Mouse (Mus musculus) hindbrain, embryonic 14.5 days (tissue): ENCODE data around the gene Clasp2. TPM values are rescaled to one million over a fixed set of nuclear protein-coding genes. Genes with fewer than 3 reads are reported as not detected.

Experiments
- ATAC-seq: fragments of 200-750 bp; cut with Nextera tagmentation; 2 replicates; pipeline ENCODE4 v1.8.0; 2017; ENCODE audit warnings: moderate number of reproducible peaks, mild to moderate bottlenecking, moderate TSS enrichment, moderate library complexity; ENCODE audit not compliant: low FRiP score
- DNase-seq: peaks from one replicate; pipeline ENCODE4 v3.0.0-alpha.2; 2015; ENCODE audit warnings: low spot score
- H3K27ac ChIP-seq: fragments of 300-500 bp; sonication (generic); 2 replicates; pipeline ENCODE4 v1.5.1; 2014; ENCODE audit warnings: mild to moderate bottlenecking, moderate library complexity
- H3K27me3 ChIP-seq: fragments of 300-500 bp; sonication (generic); 2 replicates; pipeline ENCODE4 v1.6.1; 2014; ENCODE audit warnings: mild to moderate bottlenecking, low read length, mixed read lengths; ENCODE audit not compliant: control insufficient read depth, insufficient read depth
- H3K36me3 ChIP-seq: fragments of 300-500 bp; sonication (generic); replicated peaks from 2 replicates; pipeline ENCODE4 v1.6.1; 2014; ENCODE audit not compliant: control insufficient read depth, insufficient read depth
- H3K4me1 ChIP-seq: fragments of 300-500 bp; sonication (generic); replicated peaks from 2 replicates; pipeline ENCODE4 v1.6.1; 2014; ENCODE audit warnings: antibody characterized with exemption, low read length, mixed read lengths; ENCODE audit not compliant: control insufficient read depth, insufficient read depth
- H3K4me2 ChIP-seq: fragments of 300-500 bp; sonication (generic); replicated peaks from 2 replicates; pipeline ENCODE4 v1.6.1; 2014; ENCODE audit warnings: mild to moderate bottlenecking, moderate library complexity
- H3K4me3 ChIP-seq: fragments of 300-500 bp; sonication (generic); replicated peaks from 2 replicates; pipeline ENCODE4 v1.5.1; 2014; ENCODE audit warnings: mild to moderate bottlenecking, low read length
- H3K9ac ChIP-seq: fragments of 300-500 bp; sonication (generic); 2 replicates; pipeline ENCODE4 v1.6.1; 2014
- H3K9me3 ChIP-seq: fragments of 300-500 bp; sonication (generic); 2 replicates; pipeline ENCODE4 v1.6.1; 2016; ENCODE audit warnings: low read length; ENCODE audit not compliant: control insufficient read depth
- whole genome bisulfite sequencing: fragments of 180-500 bp; shearing (Covaris S2); extraction: QIAGEN DNeasy Blood & Tissue Kit; methylation state at CpG from one replicate; pipeline ENCODE4 v1.1.7; 2014; 5-methylcytosine and 5-hydroxymethylcytosine counted together
- polyA plus RNA-seq: library from polyadenylated mRNA; unstranded; fragments of >200 nt; fragmentation: Nextera tagmentation; extraction: Ambion mirVana; gene quantifications from 2 replicates; pipeline ENCODE4 v1.2.1, GENCODE M21; 2014

Gene Clasp2
- 154 and 161 TPM in 2 replicates for polyA plus RNA-seq

DNA sequence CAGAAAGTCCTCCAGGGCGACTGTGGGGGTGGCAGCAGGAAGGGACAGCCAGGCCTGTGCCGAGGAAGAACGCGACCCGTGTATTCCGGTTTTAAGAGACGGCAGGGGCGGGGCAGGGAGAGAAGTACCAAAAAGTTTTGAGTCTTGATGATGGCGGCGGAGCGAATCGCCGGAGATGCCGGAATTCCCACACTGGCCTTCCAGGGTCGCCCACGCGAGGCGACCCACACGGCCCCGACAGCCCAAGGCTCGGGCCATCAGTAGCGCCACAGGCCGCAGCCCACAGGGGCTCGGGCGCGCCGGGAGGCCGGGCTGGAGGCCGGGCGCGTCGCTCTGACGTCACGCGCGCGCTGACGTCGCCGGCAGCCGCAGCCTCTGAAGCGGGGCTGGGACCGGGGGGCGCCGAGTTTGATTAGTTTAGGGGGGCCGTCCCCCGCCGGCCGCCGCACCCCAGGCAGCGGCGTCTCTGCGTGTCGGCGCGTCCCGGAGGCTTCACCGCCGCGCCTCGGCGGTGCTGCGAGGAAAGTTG is at the start of gene Clasp2:
Gene Clasp2, plus strand, starts transcription at position 366 of the 529 bp plus-strand sequence.
- Histone ChIP-seq H3K4me1 (0 out of 2 replicates have a peak, but pooled peaks cover 5% of the 10 kb centered on the region), H3K36me3 (no peaks in the 10 kb centered on the region), H3K9ac (peak within 1 kb of the TSS; percentile 76), H3K9me3 (no peaks in the 10 kb centered on the region), H3K4me2 (peak within 1 kb of the TSS; percentile 66), H3K4me3 (peak within 1 kb of the TSS; percentile 97), H3K27ac (peak within 1 kb of the TSS; percentile 49; the same call in 1 of the 2 replicates), H3K27me3 (no peaks in the 10 kb centered on the region)
- peak; percentile 94 for ATAC-seq
- under 1% methylated on average over 56 of the region's 63 CpGs for WGBS
- DNase-seq = peak; percentile 84

DNA sequence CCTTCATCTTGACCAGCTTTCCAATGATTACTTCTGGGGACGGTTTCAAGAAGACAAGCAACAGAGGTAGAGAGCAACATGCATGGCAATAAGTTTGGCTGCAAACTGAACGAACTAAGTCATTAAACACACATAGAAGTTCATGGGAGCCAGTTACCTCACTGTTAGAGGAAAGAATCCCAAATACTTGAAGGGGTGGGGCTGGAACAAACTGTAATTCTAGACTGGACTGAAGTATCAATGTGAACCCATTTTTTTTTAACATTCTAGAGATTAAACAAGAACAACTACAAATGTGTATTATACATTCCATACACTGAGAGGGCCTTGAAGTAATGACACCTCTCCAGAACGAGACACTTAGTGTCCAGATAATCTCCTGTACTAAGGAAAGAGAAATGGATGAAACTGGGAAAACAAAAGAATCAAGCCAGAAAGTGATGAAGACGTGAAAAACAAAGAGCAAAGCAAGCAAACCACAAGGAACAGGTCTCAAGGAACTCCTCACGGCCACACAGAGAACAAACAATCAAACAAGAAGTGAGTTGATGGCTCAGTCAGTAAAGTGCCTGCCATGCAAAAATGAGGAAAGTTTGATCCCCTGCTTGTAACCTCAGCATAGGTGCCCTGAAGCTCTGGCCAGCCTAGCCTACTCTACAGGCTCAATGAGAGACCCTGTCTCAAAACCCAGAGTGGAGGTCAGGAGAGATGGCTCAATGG is 39.7 kb upstream of the Clasp2 start:
- Histone ChIP-seq H3K9me3 (no peaks in the 10 kb centered on the region), H3K4me3 (no peak overlapping the region), H3K36me3 (peaks cover 17% of the 10 kb centered on the region), H3K9ac (no peak overlapping the region), H3K4me1 (peaks cover 16% of the 10 kb centered on the region), H3K4me2 (no peak overlapping the region), H3K27me3 (no peaks in the 10 kb centered on the region), H3K27ac (no peak overlapping the region)
- DNase-seq (no peak), ATAC-seq (no peak)
- WGBS = 91% methylated on average over 5 of the region's 5 CpGs

DNA sequence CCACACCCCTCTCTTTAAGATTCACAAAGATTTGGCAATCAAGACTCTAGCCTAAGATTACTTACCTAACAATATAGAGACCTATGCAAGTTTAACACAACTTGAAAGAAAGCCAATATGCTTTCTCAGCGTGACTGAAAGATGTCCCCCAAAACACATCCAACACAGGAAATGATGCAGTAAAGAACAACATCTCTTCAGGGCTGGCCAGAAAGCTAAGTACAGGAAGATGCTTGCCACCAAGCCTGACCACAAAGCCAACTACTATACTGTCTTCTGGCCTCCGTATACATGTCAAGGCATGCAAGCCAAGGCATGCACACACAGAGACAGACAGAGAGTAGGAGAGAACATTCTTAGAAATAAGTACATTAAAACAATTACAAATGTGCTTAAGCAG is 35.2 kb upstream of the Clasp2 start:
- peaks cover 23% of the 10 kb centered on the region for H3K4me1 ChIP-seq
- H3K9ac ChIP-seq = no peak overlapping the region
- no peak overlapping the region for H3K27ac ChIP-seq
- no peaks in the 10 kb centered on the region for H3K36me3 ChIP-seq
- ATAC-seq (no peak), DNase-seq (no peak)
- H3K27me3 ChIP-seq = no peaks in the 10 kb centered on the region
- H3K4me3 ChIP-seq = peak overlapping the region; percentile 83; the same call in 1 of the 2 replicates
- peak overlapping the region; percentile 85 for H3K4me2 ChIP-seq
- 88% methylated on average over 2 of the region's 2 CpGs for WGBS
- H3K9me3 ChIP-seq = no peaks in the 10 kb centered on the region

DNA sequence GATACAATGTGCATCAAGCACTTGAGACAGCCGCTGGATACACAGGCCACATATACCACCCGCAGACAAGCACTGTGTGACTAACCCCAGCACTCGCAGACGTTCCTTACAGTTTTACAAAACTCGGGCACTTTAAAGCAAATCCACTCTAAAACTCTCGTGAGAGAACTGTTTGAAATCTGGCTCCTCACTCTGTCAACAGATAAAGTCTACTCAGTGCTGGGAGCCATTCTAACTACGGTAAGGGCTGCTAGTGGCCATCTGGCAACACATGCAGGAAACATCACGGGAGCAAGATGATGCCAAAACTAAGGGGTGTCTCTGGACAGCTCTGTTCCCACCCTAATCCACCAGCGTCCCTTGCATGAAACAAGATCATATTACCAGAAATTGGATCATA is 34.4 kb upstream of the Clasp2 start:
- Histone ChIP-seq H3K27me3 (no peaks in the 10 kb centered on the region), H3K36me3 (no peaks in the 10 kb centered on the region), H3K4me1 (peaks cover 23% of the 10 kb centered on the region), H3K9me3 (no peaks in the 10 kb centered on the region), H3K4me3 (peak overlapping the region; percentile 83), H3K27ac (no peak overlapping the region), H3K4me2 (peak overlapping the region; percentile 85), H3K9ac (peak overlapping the region; percentile 85)
- WGBS = 71% methylated on average over 9 of the region's 9 CpGs
- ATAC-seq = no peak
- DNase-seq = no peak

DNA sequence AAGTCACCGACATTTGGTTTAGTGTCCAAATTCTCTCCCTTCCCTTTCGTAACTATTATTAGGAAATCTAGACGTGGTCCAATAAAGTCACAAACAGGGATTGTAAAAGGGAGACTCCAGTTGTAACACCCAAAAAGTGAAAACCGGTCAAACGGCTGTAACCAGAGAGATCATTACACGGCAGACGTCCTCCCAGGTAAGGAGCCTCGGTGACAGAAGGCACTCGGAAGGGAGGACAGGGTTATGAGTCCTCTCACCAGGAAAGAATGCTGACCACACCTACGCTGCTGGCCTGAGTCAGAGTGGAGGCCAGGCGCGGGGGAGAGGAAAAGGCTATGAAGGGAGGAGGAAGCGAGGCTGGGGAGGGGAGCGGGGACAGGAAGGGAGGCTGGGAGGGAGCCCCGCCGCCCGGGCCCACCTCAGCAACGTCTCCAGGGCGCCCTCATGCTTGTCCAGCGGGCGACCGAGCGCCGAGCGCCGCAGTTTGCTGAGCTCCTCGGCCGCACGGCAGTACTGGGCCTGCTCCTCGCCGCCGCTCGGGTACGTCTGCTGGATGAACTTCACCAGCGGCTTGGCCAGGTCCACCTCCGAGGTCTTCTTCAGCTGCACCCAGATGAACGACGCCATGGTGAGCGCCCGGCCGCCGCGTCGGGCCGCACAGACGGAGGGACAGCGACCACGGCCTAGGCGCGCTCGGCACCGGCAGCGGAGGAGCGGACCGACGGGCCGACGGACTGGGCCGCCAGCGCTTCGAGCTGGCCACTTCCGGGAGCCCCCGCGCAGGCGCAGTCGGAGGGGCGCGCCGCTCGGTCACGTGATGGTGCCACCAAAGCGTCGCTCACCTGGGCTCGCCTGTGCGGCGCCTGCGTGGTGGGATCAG is 33.6 kb upstream of the Clasp2 start, which contains the start of gene Pdcd6ip:
Gene Pdcd6ip, minus strand, starts transcription at position 779 of the 880 bp plus-strand sequence.
- Histone ChIP-seq H3K27ac (peak within 1 kb of the TSS; percentile 84), H3K27me3 (no peaks in the 10 kb centered on the region), H3K4me3 (peak within 1 kb of the TSS; percentile 83), H3K4me2 (peak within 1 kb of the TSS; percentile 85), H3K36me3 (no peaks in the 10 kb centered on the region), H3K4me1 (peaks cover 23% of the 10 kb centered on the region), H3K9me3 (no peaks in the 10 kb centered on the region), H3K9ac (peak within 1 kb of the TSS; percentile 85)
- 2% methylated on average over 70 of the region's 77 CpGs for WGBS
- ATAC-seq (peak; percentile 92), DNase-seq (peak; percentile 92)

DNA sequence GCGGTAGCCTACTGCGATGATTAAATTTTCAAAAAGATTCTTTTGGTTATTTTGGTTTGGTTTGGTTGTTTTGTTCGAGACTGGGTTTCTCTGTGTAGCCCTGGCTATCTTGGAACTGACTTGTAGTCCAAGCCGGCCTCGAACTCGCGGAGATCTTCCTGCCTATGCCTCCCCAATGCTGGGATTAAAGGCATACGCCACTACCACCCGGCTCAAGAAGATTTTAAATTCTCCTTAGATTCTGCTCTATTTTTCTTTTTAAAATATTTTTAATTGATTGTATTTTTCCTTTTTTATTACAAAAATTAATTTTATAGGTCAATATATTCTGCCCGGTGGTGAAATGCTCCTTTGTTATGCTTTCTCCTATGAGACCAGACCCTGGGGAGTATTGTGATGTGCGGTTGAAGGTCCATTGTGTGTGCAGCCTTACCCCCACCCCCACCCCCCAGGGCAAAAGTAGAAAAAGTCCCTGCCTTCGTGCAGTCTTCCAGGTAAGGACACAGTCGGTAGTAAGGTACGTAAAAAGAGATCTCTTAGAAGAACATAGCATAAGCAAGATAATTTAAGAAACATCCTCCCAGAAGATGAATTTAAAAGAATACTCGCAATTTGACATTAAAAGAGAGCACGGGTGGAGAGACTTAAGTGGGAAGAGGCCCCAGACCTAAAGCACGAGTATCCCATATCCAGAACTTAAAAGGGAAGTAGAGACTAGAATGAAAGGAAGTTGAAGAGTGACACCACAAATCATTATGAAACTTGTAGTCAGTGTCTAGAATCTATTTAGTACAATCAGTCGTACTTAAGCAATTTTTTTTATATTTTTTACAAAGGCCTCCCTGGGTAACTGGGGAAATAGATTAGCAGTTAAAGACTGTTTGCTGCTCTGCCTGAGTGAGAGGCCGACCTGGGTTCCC is 32.7 kb upstream of the Clasp2 start:
- DNase-seq (no peak), ATAC-seq (no peak)
- WGBS = 57% methylated on average over 19 of the region's 19 CpGs
- no peaks in the 10 kb centered on the region for H3K27me3 ChIP-seq
- H3K27ac ChIP-seq = peak overlapping the region; percentile 84
- peak overlapping the region; percentile 85 for H3K9ac ChIP-seq
- peak overlapping the region; percentile 83 for H3K4me3 ChIP-seq
- H3K9me3 ChIP-seq = no peaks in the 10 kb centered on the region
- peak overlapping the region; percentile 85 for H3K4me2 ChIP-seq
- H3K4me1 ChIP-seq = peaks cover 23% of the 10 kb centered on the region
- H3K36me3 ChIP-seq = no peaks in the 10 kb centered on the region

DNA sequence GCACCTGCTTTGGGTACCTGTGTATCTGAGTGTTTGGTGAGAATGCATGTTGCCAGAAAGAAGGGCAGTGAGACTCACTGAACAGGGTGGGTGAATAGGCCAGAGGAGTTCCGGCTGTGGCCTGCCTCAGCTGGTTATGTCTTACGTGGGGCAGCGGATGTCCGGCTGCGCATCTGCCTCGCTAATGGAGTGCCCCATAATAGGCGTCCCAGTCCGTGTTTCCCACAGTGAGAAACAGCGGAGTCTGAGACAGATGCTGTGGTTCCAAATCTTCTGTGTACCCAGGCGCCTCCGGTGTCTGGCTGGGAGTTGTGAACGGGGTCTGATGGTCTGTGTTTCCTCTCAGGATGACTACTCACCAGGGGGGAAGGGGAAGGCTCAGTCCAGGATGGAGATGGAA is 30.4 kb upstream of the Clasp2 start:
- 73% methylated on average over 12 of the region's 12 CpGs for WGBS
- DNase-seq = no peak

DNA sequence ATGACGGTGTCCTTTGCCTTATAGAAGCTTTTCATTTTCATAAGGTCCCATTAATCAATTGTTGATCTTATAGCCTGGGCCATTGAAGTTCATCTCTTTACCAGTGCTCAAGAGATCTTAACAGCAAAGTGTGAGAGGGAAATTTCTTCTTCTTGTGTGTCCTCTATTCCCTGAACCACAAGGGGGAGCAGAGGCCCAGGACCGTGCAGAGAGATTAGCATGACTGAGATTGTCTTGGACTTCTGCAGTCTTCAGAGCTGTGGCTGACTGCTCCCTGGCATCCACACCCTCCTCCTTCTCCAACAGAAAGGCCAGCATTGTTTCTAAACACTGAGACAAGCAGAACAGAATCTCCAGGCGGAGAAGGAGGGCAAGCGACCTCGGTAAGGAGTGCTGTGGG is 22.2 kb upstream of the Clasp2 start:
- Histone ChIP-seq H3K9ac (no peak overlapping the region), H3K36me3 (no peaks in the 10 kb centered on the region), H3K4me1 (no peaks in the 10 kb centered on the region), H3K9me3 (no peaks in the 10 kb centered on the region), H3K4me2 (no peak overlapping the region), H3K27ac (no peak overlapping the region), H3K4me3 (no peak overlapping the region), H3K27me3 (no peaks in the 10 kb centered on the region)
- 30% methylated on average over 5 of the region's 5 CpGs for WGBS
- ATAC-seq = no peak
- peak; percentile 36 for DNase-seq

More for the DNA sequence above, 30.4 kb upstream of the Clasp2 start:
- Histone ChIP-seq H3K27me3 (no peaks in the 10 kb centered on the region), H3K4me1 (peaks cover 14% of the 10 kb centered on the region), H3K36me3 (no peaks in the 10 kb centered on the region), H3K4me2 (no peak overlapping the region), H3K9me3 (no peaks in the 10 kb centered on the region), H3K27ac (no peak overlapping the region), H3K4me3 (no peak overlapping the region), H3K9ac (no peak overlapping the region)
- ATAC-seq = no peak
